Mouse (Mus musculus) stomach, postnatal 0 days (tissue): ENCODE measurements around the gene Thsd4. TPM values are rescaled to one million over a fixed set of nuclear protein-coding genes. Genes with fewer than 3 reads are reported as not detected.
A peak's percentile ranks its signal among the peaks of the same experiment; 100 is the strongest.

Experiments
- ATAC-seq: fragments of 200-750 bp; cut with Nextera tagmentation; 2 replicates; pipeline ENCODE4 v1.8.0; 2017; ENCODE audit not compliant: low FRiP score, low TSS enrichment
- DNase-seq: peaks from one replicate; pipeline ENCODE4 v3.0.0-alpha.2; 2016; ENCODE audit warnings: low spot score
- H3K27ac ChIP-seq: fragments of 300-500 bp; sonication (generic); replicated peaks from 2 replicates; pipeline ENCODE4 v1.5.1; 2014; ENCODE audit warnings: mild to moderate bottlenecking, control low read depth
- H3K27me3 ChIP-seq: fragments of 300-500 bp; sonication (generic); 2 replicates; pipeline ENCODE4 v1.6.1; 2014; ENCODE audit warnings: low read length; ENCODE audit not compliant: control insufficient read depth, insufficient read depth
- H3K36me3 ChIP-seq: fragments of 300-500 bp; sonication (generic); 2 replicates; pipeline ENCODE4 v1.6.1; 2014; ENCODE audit warnings: low read length, mixed read lengths; ENCODE audit not compliant: control insufficient read depth, insufficient read depth
- H3K4me1 ChIP-seq: fragments of 300-500 bp; sonication (generic); replicated peaks from 2 replicates; pipeline ENCODE4 v1.6.1; 2014; ENCODE audit warnings: antibody characterized with exemption; ENCODE audit not compliant: control insufficient read depth, insufficient read depth
- H3K4me2 ChIP-seq: fragments of 300-500 bp; sonication (generic); replicated peaks from 2 replicates; pipeline ENCODE4 v1.6.1; 2014; ENCODE audit warnings: low read depth, mild to moderate bottlenecking, control low read depth, moderate library complexity
- H3K4me3 ChIP-seq: fragments of 300-500 bp; sonication (generic); 2 replicates; pipeline ENCODE4 v1.5.1; 2014; ENCODE audit warnings: low read depth, low read length, control low read depth
- H3K9ac ChIP-seq: fragments of 300-500 bp; sonication (generic); 2 replicates; pipeline ENCODE4 v1.6.1; 2014; ENCODE audit warnings: mild to moderate bottlenecking, low read length, control low read depth, mixed read lengths
- H3K9me3 ChIP-seq: fragments of 300-500 bp; sonication (generic); 2 replicates; pipeline ENCODE4 v1.6.1; 2016; ENCODE audit warnings: low read length; ENCODE audit not compliant: control insufficient read depth
- CTCF ChIP-seq: IDR thresholded peaks from 2 replicates; pipeline ENCODE4 v1.5.1; 2016; ENCODE audit warnings: antibody characterized with exemption, low read depth, mild to moderate bottlenecking, moderate library complexity
- EP300 ChIP-seq: optimal IDR thresholded peaks from 2 replicates; pipeline ENCODE3; 2016; ENCODE audit warnings: antibody characterized with exemption
- WGBS: fragments of 180-500 bp; shearing (Covaris S2); extraction: QIAGEN DNeasy Blood & Tissue Kit; methylation state at CpG from one replicate; pipeline ENCODE4 v1.1.7; 2014; 5-methylcytosine and 5-hydroxymethylcytosine counted together
- polyA plus RNA-seq: library from polyadenylated mRNA; unstranded; fragments of >200 nt; fragmentation: Nextera tagmentation; extraction: Ambion mirVana; gene quantifications from 2 replicates; pipeline ENCODE4 v1.2.1, GENCODE M21; 2015

Gene Thsd4
- polyA plus RNA-seq, 1 experiment from 2014 or later, result 10.7 TPM

- Histone ChIP-seq H3K4me2 (no peak overlapping the region), H3K27ac (no peak overlapping the region), H3K27me3 (no peaks in the 10 kb centered on the region), H3K9ac (no peak overlapping the region), H3K4me1 (no peaks in the 10 kb centered on the region; the same call in 1 of the 2 replicates), H3K9me3 (no peaks in the 10 kb centered on the region), H3K4me3 (no peak overlapping the region), H3K36me3 (no peaks in the 10 kb centered on the region)
- DNase-seq, result no peak
- TF ChIP-seq EP300, result no peak
- no peak for TF ChIP-seq CTCF
- no peak for ATAC-seq
- 86% methylated on average over 2 of the region's 2 CpGs for WGBS
These were observed 197.1 kb downstream of the Thsd4 start for GRCm38 (mm10) chr9:60324716-60325115.

GRCm38 (mm10) chr9:60323435-60323834, 198.4 kb downstream of the Thsd4 start:
- Histone ChIP-seq H3K4me1 (no peaks in the 10 kb centered on the region; the same call in 1 of the 2 replicates), H3K4me3 (no peak overlapping the region), H3K36me3 (no peaks in the 10 kb centered on the region), H3K27me3 (no peaks in the 10 kb centered on the region), H3K4me2 (no peak overlapping the region), H3K27ac (no peak overlapping the region), H3K9me3 (no peaks in the 10 kb centered on the region), H3K9ac (no peak overlapping the region)
- 64% methylated on average over 6 of the region's 6 CpGs for WGBS
- ATAC-seq (no peak), DNase-seq (no peak)
- TF ChIP-seq EP300, result no peak
- no peak for TF ChIP-seq CTCF

GRCm38 (mm10) chr9:60317291-60317690, 204.6 kb downstream of the Thsd4 start:
- DNase-seq (peak; percentile 31), ATAC-seq (peak; percentile 44; the same call in 1 of the 2 replicates)
- Histone ChIP-seq H3K9me3 (no peaks in the 10 kb centered on the region), H3K27me3 (no peaks in the 10 kb centered on the region), H3K4me2 (no peak overlapping the region), H3K36me3 (no peaks in the 10 kb centered on the region), H3K9ac (no peak overlapping the region), H3K4me1 (0 out of 2 replicates have a peak, but pooled peaks cover 2% of the 10 kb centered on the region), H3K27ac (no peak overlapping the region), H3K4me3 (no peak overlapping the region)
- no peak for TF ChIP-seq EP300
- no peak for TF ChIP-seq CTCF
- WGBS, result 83% methylated on average over 8 of the region's 8 CpGs

GRCm38 (mm10) chr9:60316510-60316909, 205.3 kb downstream of the Thsd4 start:
- DNase-seq (no peak), ATAC-seq (0 out of 2 replicates have a peak, but pooled peaks have one; percentile 39)
- Histone ChIP-seq H3K36me3 (no peaks in the 10 kb centered on the region), H3K9ac (no peak overlapping the region), H3K4me2 (no peak overlapping the region), H3K4me1 (0 out of 2 replicates have a peak, but pooled peaks cover 4% of the 10 kb centered on the region), H3K9me3 (no peaks in the 10 kb centered on the region), H3K27ac (0 out of 2 replicates have a peak overlapping the region, but pooled peaks have one; percentile 30), H3K4me3 (no peak overlapping the region), H3K27me3 (no peaks in the 10 kb centered on the region)
- TF ChIP-seq EP300 (no peak), CTCF (no peak)
- WGBS, result 32% methylated on average over 5 of the region's 5 CpGs

- Histone ChIP-seq H3K4me3 (no peak overlapping the region), H3K27me3 (no peaks in the 10 kb centered on the region), H3K4me2 (no peak overlapping the region), H3K27ac (no peak overlapping the region), H3K9me3 (no peaks in the 10 kb centered on the region), H3K4me1 (0 out of 2 replicates have a peak, but pooled peaks cover 4% of the 10 kb centered on the region), H3K9ac (no peak overlapping the region), H3K36me3 (no peaks in the 10 kb centered on the region)
- DNase-seq, result no peak
- no peak for TF ChIP-seq EP300
- TF ChIP-seq CTCF, result no peak
- WGBS, result 59% methylated on average over 5 of the region's 5 CpGs
- peak; percentile 62 for ATAC-seq
These were observed 206.3 kb downstream of the Thsd4 start for GRCm38 (mm10) chr9:60315533-60315932.

- no peak for ATAC-seq
- Histone ChIP-seq H3K27ac (no peak overlapping the region), H3K9ac (no peak overlapping the region), H3K4me2 (no peak overlapping the region), H3K9me3 (no peaks in the 10 kb centered on the region), H3K36me3 (no peaks in the 10 kb centered on the region), H3K27me3 (no peaks in the 10 kb centered on the region), H3K4me1 (peaks cover 9% of the 10 kb centered on the region), H3K4me3 (no peak overlapping the region)
- DNase-seq, result no peak
- 72% methylated on average over 6 of the region's 6 CpGs for WGBS
- TF ChIP-seq EP300, result no peak
- TF ChIP-seq CTCF, result no peak
These were observed 208.2 kb downstream of the Thsd4 start for GRCm38 (mm10) chr9:60313661-60314060.
